25 mouse cellular contexts compared by ENCODE assay signal in the genomic region with DNA sequence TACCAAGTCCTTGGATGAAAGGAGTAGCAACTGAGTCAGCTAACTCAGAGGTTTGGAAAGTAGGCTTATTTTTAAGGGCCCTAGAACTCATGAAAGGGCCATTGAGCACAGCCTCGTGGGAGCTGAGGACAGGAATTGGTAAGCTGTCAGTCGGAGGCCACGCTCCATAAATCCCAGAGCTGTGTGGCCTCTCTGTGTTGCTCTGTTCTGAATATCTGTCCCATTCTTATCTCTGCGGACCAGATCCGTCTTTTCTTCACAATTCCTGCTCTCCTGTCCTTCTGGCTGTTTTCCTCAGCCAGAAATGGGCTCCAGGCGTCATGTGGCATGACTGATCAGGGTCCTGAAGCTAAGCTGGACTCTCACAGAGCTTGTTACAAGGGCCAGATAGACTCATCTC. TPM values are rescaled to one million over a fixed set of nuclear protein-coding genes. Genes with fewer than 3 reads are reported as not detected.
A peak's percentile ranks its signal among the peaks of the same experiment; 100 is the strongest.
DNase-seq lines count a peak whose midpoint lies in the region; ATAC-seq lines count a peak whose summit lies in the region.
"Had no signal": no experiment of that assay in that cellular context is flagged by ENCODE, and none has a peak within 500 bp of the region (broad histone marks: within the 10 kb centered on the region; RNA-seq: fewer than 3 reads in every experiment).

No protein-coding gene starts in this region.

- no peaks in the 10 kb centered on the region for H3K9me3 ChIP-seq in hindbrain, embryonic 16.5 days (ENCODE audit: control insufficient read depth, low read length)
- H3K9me3 ChIP-seq in hindbrain, embryonic 11.5 days (ENCODE audit: control insufficient read depth, low read length): no peaks in the 10 kb centered on the region
- H3K9me3 ChIP-seq in neural tube, embryonic 12.5 days: no peaks in the 10 kb centered on the region
- H3K9me3 ChIP-seq in neural tube, embryonic 15.5 days (replicated peaks): no peaks in the 10 kb centered on the region
- H3K9me3 ChIP-seq: forebrain, embryonic 13.5 days; heart, embryonic 12.5 days; limb, embryonic 10.5 days; limb, embryonic 15.5 days; liver, embryonic 13.5 days had no signal

- ATAC-seq in hindbrain, embryonic 16.5 days: peak; percentile 42; the same call in 1 of the 2 replicates
- ATAC-seq in hindbrain, embryonic 11.5 days (ENCODE audit: low FRiP score): no peak
- ATAC-seq in neural tube, embryonic 12.5 days (ENCODE audit: low FRiP score, low read depth): peak; percentile 61; the same call in 1 of the 2 replicates
- no peak; the same call in 1 of the 2 replicates for ATAC-seq in neural tube, embryonic 15.5 days (ENCODE audit: low FRiP score)
- ATAC-seq: forebrain, embryonic 13.5 days; intestine, postnatal 0 days; lung, postnatal 0 days had no signal

- DNase-seq in hindbrain, embryonic 11.5 days (ENCODE audit: low spot score): no peak
- peak; percentile 19 to 22 for DNase-seq in kidney, postnatal 4 days
- DNase-seq in kidney, adult 11 months: no peak
- DNase-seq in layer of hippocampus, postnatal 25 days (ENCODE audit: extremely low spot score in 1 of 2, low spot score in 1 of 2): no peak
- DNase-seq: adrenal gland, adult 8-10 months; B cell, adult 2 months; cerebellum, adult 11 months; cerebellum, adult 9-10 months; cerebellum, postnatal 36 days; gastrocnemius, postnatal 10 days; heart, postnatal 4 days; liver, embryonic 13.5 days; lung, adult 18-20 months; lung, postnatal 4 days; thymus, postnatal 4 days had no signal

- H3K36me3 ChIP-seq in hindbrain, embryonic 16.5 days (ENCODE audit: control insufficient read depth, insufficient read depth, low read length): no peaks in the 10 kb centered on the region
- H3K36me3 ChIP-seq in hindbrain, embryonic 11.5 days (ENCODE audit: control insufficient read depth, insufficient read depth, low read length): no peaks in the 10 kb centered on the region
- no peaks in the 10 kb centered on the region for H3K36me3 ChIP-seq in neural tube, embryonic 12.5 days
- no peaks in the 10 kb centered on the region for H3K36me3 ChIP-seq in neural tube, embryonic 15.5 days
- H3K36me3 ChIP-seq: heart, embryonic 12.5 days; limb, embryonic 10.5 days; limb, embryonic 15.5 days; liver, embryonic 13.5 days had no signal

- H3K27ac ChIP-seq in hindbrain, embryonic 16.5 days (ENCODE audit: low read depth, low read length): no peak overlapping the region
- no peak overlapping the region for H3K27ac ChIP-seq in hindbrain, embryonic 11.5 days (ENCODE audit: low read depth, low read length)
- H3K27ac ChIP-seq in neural tube, embryonic 12.5 days: no peak overlapping the region
- no peak overlapping the region for H3K27ac ChIP-seq in neural tube, embryonic 15.5 days (replicated peaks)
- H3K27ac ChIP-seq: forebrain, embryonic 13.5 days; limb, embryonic 10.5 days; limb, embryonic 15.5 days; liver, embryonic 13.5 days had no signal

- H3K4me1 ChIP-seq in hindbrain, embryonic 16.5 days (ENCODE audit: control insufficient read depth, insufficient read depth, low read depth, low read length): no peaks in the 10 kb centered on the region
- no peaks in the 10 kb centered on the region for H3K4me1 ChIP-seq in hindbrain, embryonic 11.5 days (replicated peaks; ENCODE audit: control insufficient read depth, insufficient read depth, low read length)
- H3K4me1 ChIP-seq in neural tube, embryonic 12.5 days: peaks cover 8% of the 10 kb centered on the region; the same call in 1 of the 2 replicates
- H3K4me1 ChIP-seq in neural tube, embryonic 15.5 days: no peaks in the 10 kb centered on the region
- H3K4me1 ChIP-seq: forebrain, embryonic 13.5 days; heart, embryonic 12.5 days; limb, embryonic 10.5 days; liver, embryonic 13.5 days had no signal

- no peaks in the 10 kb centered on the region for H3K27me3 ChIP-seq in hindbrain, embryonic 16.5 days (replicated peaks; ENCODE audit: control insufficient read depth, insufficient read depth, low read length)
- no peaks in the 10 kb centered on the region for H3K27me3 ChIP-seq in hindbrain, embryonic 11.5 days (ENCODE audit: control insufficient read depth, insufficient read depth, low read length)
- H3K27me3 ChIP-seq in neural tube, embryonic 12.5 days (replicated peaks): no peaks in the 10 kb centered on the region
- H3K27me3 ChIP-seq in neural tube, embryonic 15.5 days (replicated peaks): no peaks in the 10 kb centered on the region
- H3K27me3 ChIP-seq: forebrain, embryonic 13.5 days; heart, embryonic 12.5 days; limb, embryonic 15.5 days; liver, embryonic 13.5 days; megakaryocyte, embryonic 14.5 days had no signal

- no peak overlapping the region for H3K4me2 ChIP-seq in hindbrain, embryonic 16.5 days (ENCODE audit: low read length)
- H3K4me2 ChIP-seq in hindbrain, embryonic 11.5 days (replicated peaks; ENCODE audit: low read depth, low read length): no peak overlapping the region
- no peak overlapping the region for H3K4me2 ChIP-seq in neural tube, embryonic 12.5 days (replicated peaks)
- H3K4me2 ChIP-seq in neural tube, embryonic 15.5 days: no peak overlapping the region
- H3K4me2 ChIP-seq: forebrain, embryonic 13.5 days; heart, embryonic 12.5 days; limb, embryonic 15.5 days; liver, embryonic 13.5 days had no signal

- 65% methylated on average over 6 of the region's 6 CpGs for WGBS in hindbrain, embryonic 16.5 days
- WGBS in hindbrain, embryonic 11.5 days: 70% methylated on average over 6 of the region's 6 CpGs
- WGBS in neural tube, embryonic 12.5 days: 30% methylated on average over 6 of the region's 6 CpGs
- 22% methylated on average over 6 of the region's 6 CpGs for WGBS in neural tube, embryonic 15.5 days

- no peak overlapping the region for H3K9ac ChIP-seq in hindbrain, embryonic 16.5 days (ENCODE audit: low read depth, low read length)
- H3K9ac ChIP-seq in hindbrain, embryonic 11.5 days (ENCODE audit: low read depth, low read length): no peak overlapping the region
- no peak overlapping the region for H3K9ac ChIP-seq in neural tube, embryonic 12.5 days
- no peak overlapping the region for H3K9ac ChIP-seq in neural tube, embryonic 15.5 days (replicated peaks)
- H3K9ac ChIP-seq: forebrain, embryonic 13.5 days; heart, embryonic 12.5 days; limb, embryonic 15.5 days; liver, embryonic 13.5 days had no signal

- no peak overlapping the region for H3K4me3 ChIP-seq in hindbrain, embryonic 16.5 days (ENCODE audit: low read length)
- no peak overlapping the region for H3K4me3 ChIP-seq in hindbrain, embryonic 11.5 days (ENCODE audit: low read depth, low read length)
- H3K4me3 ChIP-seq in neural tube, embryonic 12.5 days: no peak overlapping the region
- no peak overlapping the region for H3K4me3 ChIP-seq in neural tube, embryonic 15.5 days (replicated peaks)
- H3K4me3 ChIP-seq: forebrain, embryonic 13.5 days; heart, embryonic 12.5 days; limb, embryonic 10.5 days; limb, embryonic 15.5 days; liver, embryonic 13.5 days; megakaryocyte, embryonic 14.5 days had no signal

RNA-seq across cellular contexts. Expression of gene Etv6, which starts 58.6 kb away (rescaled TPM):
- polyA plus RNA-seq in hindbrain, embryonic 16.5 days (2015; fragmentation: Nextera tagmentation; extraction: Ambion mirVana): 3.4 and 5.4 TPM in 2 replicates
- 13.0 and 13.2 TPM in 2 replicates for polyA plus RNA-seq in hindbrain, embryonic 11.5 days (2014; fragmentation: Nextera tagmentation; extraction: Ambion mirVana)
- 10.9 and 13.1 TPM in 2 replicates for polyA plus RNA-seq in neural tube, embryonic 12.5 days (2016; fragmentation: Nextera tagmentation; extraction: Ambion mirVana)
- polyA plus RNA-seq in neural tube, embryonic 15.5 days (2015; fragmentation: Nextera tagmentation; extraction: Ambion mirVana): 5.8 and 9.1 TPM in 2 replicates
- 10 to 100 TPM in 1 of 2 experiments, 1 to 10 TPM in 1; 9.2 to 10.3 TPM for total RNA-seq in layer of hippocampus, postnatal 25 days (2021)

Comparison
In these comparisons a context has a peak if more than half of its experiments do, and no peak if none do; other contexts are left out.
1. ATAC-seq: peak in hindbrain, embryonic 16.5 days (single experiment) and neural tube, embryonic 12.5 days (single experiment); none in hindbrain, embryonic 11.5 days (single experiment) and neural tube, embryonic 15.5 days (single experiment).
2. DNase-seq: peak in kidney, postnatal 4 days (2 of 2); none in hindbrain, embryonic 11.5 days (single experiment), kidney, adult 11 months (single experiment) and layer of hippocampus, postnatal 25 days (0 of 2).